Mouse (Mus musculus): ENCODE results near the gene Vsx1.

Vsx1 gene

GRCm38 (mm10) chr2:150667065-150667819, 21.9 kb downstream of the Vsx1 start:
- no peak for DNase-seq (ENCODE audit: low read depth, low spot score)

GRCm38 (mm10) chr2:150666723-150667064, 22.5 kb downstream of the Vsx1 start:
- no peak for DNase-seq (ENCODE audit: low read depth, low spot score)

GRCm38 (mm10) chr2:150665534-150666451, 23.4 kb downstream of the Vsx1 start:
- DNase-seq (ENCODE audit: low read depth, low spot score), result no peak

- DNase-seq (ENCODE audit: low read depth, low spot score), result no peak
Measured at GRCm38 (mm10) chr2:150665006-150665405, 24.2 kb downstream of the Vsx1 start.

DNA sequence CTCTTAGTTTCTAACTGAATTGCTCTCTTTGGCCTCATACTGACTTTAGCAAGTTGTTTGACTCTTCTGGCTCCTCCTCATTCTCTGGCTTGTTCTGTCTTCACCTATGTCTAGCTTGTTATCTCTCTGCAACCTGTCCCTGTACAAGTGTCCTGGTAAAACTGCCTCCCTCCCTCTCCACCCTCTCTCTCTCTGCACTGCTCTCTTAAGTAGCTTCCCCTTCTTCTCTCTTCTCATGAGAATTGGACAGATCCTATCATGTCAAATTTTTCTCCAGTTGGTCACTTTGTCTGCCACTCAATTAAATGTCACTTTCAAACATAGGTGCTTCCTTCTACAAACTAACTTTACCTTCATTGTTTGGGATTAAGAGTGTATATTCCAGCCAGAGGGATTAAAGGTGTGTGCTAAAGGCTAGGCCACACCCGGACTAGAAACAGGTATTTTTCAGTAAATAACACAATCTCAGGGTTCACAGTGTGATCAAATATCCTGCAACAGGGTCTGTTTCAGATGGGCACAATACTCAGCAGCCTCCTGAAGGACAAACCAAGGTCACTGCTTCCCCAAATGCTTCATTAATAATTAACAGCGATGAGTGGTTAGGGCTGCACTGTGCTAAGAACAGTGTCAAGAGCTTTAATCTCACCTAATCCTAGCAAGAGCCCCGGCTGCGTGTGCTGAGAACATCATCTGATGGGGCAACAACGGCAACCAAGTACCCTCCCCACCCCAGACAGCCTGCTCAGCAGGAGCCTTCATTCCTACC, 24.8 kb downstream of the Vsx1 start:
- DNase-seq (ENCODE audit: low read depth, low spot score), result no peak

GRCm38 (mm10) chr2:150663255-150663654, 25.9 kb downstream of the Vsx1 start:
- no peak for DNase-seq (ENCODE audit: low read depth, low spot score)

- no peak for DNase-seq (ENCODE audit: low read depth, low spot score)
Measured at GRCm38 (mm10) chr2:150662007-150662406, 27.2 kb downstream of the Vsx1 start.

- DNase-seq (ENCODE audit: low read depth, low spot score), result no peak
Measured at GRCm38 (mm10) chr2:150660668-150661451, 28.3 kb downstream of the Vsx1 start.

DNA sequence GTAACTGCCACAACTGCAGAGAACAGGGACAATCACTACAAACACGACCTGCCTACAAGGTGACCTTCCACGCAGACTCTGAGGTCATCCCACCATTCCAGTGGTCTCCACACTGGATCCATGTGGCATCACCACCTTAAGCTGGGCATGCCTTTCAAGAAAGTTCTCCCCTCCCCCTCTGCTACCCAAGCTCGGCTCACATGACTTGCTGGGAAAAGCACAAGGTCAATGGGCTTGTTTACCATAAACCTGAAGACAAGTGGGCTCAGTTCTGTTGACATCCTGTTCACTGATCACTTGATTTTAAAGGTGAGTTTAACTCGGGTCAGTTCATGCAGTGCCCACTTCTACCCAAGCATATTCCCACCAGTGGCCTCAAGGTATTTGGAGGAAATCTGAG, 29.1 kb downstream of the Vsx1 start:
- DNase-seq (ENCODE audit: low read depth, low spot score), result no peak

- DNase-seq (ENCODE audit: low read depth, low spot score), result no peak
Measured at GRCm38 (mm10) chr2:150656975-150657768, 32.0 kb downstream of the Vsx1 start.

- DNase-seq (ENCODE audit: low read depth, low spot score), result no peak
Measured at GRCm38 (mm10) chr2:150656112-150656511, 33.0 kb downstream of the Vsx1 start.

DNA sequence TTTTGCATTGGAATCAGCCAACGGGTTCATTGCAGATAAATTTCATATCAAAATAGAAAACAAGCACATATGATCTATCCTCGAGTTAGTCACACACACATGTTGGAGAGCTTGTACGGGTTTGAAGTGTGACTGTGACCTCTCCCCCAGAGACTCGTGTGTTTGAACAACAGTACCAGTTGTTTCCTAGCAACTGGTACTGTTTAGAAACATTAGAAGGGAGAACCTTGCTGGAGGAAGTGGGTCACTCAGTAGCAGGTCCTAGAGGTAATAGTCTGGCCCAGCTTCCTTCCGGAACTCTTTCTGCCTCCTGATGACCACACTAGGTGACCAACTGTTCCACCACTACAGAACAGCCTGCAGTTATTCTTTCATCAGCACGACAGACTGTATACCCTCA, 33.9 kb downstream of the Vsx1 start:
- DNase-seq (ENCODE audit: low read depth, low spot score), result no peak

GRCm38 (mm10) chr2:150654814-150655213, 34.3 kb downstream of the Vsx1 start:
- no peak for DNase-seq (ENCODE audit: low read depth, low spot score)

GRCm38 (mm10) chr2:150651366-150651765, 37.8 kb downstream of the Vsx1 start:
- DNase-seq (ENCODE audit: low read depth, low spot score), result no peak

DNA sequence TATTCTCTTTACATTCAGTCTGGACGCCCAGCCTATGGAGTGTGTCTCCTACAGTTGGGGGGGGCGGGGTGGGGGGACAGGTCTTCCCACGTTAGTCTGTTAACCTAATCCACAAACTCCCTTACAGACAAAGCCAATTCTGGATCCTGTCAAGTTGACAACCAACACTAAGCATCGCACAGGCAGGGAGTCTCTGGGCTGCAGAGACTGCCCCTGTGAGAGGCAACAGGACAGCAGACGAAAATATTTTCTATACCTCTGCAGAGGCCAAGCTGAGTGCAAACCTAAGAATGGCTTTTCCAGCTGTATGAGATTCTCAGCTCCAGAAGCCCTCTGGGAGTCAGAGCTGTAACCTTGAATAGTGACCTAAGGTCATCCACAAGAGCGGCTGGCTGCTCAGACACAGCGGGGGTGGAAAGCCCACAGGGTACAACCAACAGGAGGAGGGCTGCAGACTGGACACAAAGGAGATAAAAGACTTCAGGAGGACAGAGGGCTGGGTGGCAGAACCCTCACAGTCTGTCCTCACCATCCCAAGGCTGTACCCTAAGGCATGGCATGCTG, 38.6 kb downstream of the Vsx1 start:
- no peak for DNase-seq (ENCODE audit: low read depth, low spot score)

DNA sequence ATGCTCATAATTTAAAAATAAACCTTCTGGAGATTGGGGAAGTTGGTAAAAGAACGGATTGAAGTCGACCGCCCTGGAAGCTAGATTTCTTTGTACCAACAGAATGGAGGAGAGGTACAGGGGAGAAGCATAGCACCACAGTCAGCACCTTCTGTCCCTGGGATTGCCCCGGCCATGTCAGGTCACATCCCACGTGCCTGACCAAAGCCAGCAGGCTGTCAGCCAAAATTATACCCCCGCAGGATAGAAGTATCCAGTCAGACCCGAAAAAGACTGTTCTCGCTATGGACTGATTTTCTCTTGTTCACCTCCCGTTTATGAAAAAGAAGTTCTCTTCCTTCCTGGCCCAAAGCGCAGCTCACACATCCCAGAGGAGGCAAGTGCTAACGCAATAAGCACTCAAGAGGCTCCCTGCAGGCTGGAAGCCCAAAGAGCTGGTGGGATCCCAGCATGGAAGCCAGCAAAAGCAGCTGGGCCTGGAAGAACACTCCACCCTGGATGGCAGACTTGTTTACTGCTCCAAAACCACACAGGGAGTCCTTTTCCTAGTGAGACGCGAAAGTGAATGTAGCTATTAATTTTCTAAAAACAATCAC, 40.8 kb downstream of the Vsx1 start:
- no peak for DNase-seq (ENCODE audit: low read depth, low spot score)

- DNase-seq (ENCODE audit: low read depth, low spot score), result no peak
Measured at GRCm38 (mm10) chr2:150647681-150648299, 41.4 kb downstream of the Vsx1 start.

- no peak for DNase-seq (ENCODE audit: low read depth, low spot score)
Measured at GRCm38 (mm10) chr2:150646411-150647121, 42.6 kb downstream of the Vsx1 start.

- DNase-seq (ENCODE audit: low read depth, low spot score), result no peak
Measured at GRCm38 (mm10) chr2:150645225-150645624, 43.9 kb downstream of the Vsx1 start.

Measured in brain, embryonic 18.5 days (tissue).